Mouse (Mus musculus): ENCODE measurements around the gene Clrn2. TPM values are rescaled to one million over a fixed set of nuclear protein-coding genes. Genes with fewer than 3 reads are reported as not detected.

Gene Clrn2
- polyA plus RNA-seq (2017; shearing (Covaris generic)) = not detected

GRCm38 (mm10) chr5:45453451-45453850 is at the start of gene Clrn2:
TSS of gene Clrn2 (plus strand) at chr5:45453751.

GRCm38 (mm10) chr5:45449831-45450716 is 3.5 kb upstream of the Clrn2 start, which contains the start of gene Qdpr:
TSS of gene Qdpr (minus strand) at chr5:45450236.

GRCm38 (mm10) chr5:45493191-45494092 is 39.9 kb downstream of the Clrn2 start, which contains the start of gene Lap3:
TSS of gene Lap3 (plus strand) at chr5:45493374.

Other genes starting within 250 kb of the Clrn2 start
- 93.6 TPM for gene Qdpr, start 3.5 kb upstream of the Clrn2 start, polyA plus RNA-seq (2017; shearing (Covaris generic))
- gene Lap3, start 39.6 kb downstream of the Clrn2 start, polyA plus RNA-seq (2017; shearing (Covaris generic)) = 32.7 TPM
- gene Med28, start 66.5 kb downstream of the Clrn2 start, polyA plus RNA-seq (2017; shearing (Covaris generic)) = 307 TPM
- gene Fam184b, start 185.9 kb downstream of the Clrn2 start, polyA plus RNA-seq (2017; shearing (Covaris generic)) = not detected
- 10.8 TPM for gene Ncapg, start 216.2 kb downstream of the Clrn2 start, polyA plus RNA-seq (2017; shearing (Covaris generic))